Mouse (Mus musculus): Measurements from ENCODE around the gene Rab7b. TPM values are rescaled to one million over a fixed set of nuclear protein-coding genes. Genes with fewer than 3 reads are reported as not detected.
A peak's percentile ranks its signal among the peaks of the same experiment; 100 is the strongest.

Rab7b gene
- polyA plus RNA-seq, 1 experiment from 2014 or later, result 3.0 TPM

DNA sequence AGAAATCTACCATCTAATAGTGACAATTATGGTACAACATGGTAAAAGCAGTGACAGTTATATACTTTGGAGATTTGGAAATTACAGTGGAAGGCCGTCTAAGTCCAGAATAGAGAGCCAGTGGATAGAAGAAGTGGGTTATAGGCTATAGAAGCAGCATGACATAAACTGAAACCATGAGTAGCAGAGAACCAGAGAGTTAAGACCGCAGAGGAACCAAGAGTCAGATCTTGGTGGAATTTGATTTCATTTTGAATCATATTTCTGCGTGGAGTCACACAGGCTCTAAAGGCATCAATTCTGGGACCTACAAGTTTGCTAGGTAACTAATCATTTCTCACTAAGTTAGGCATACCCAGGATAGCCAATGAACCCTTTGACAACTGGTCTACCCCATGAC is 10.3 kb downstream of the Rab7b start:
- no peak for ATAC-seq (ENCODE audit: borderline replicate concordance, extremely low read depth, low FRiP score, low TSS enrichment)
- Histone ChIP-seq H3K9ac (no peak overlapping the region), H3K36me3 (no peaks in the 10 kb centered on the region), H3K9me3 (no peaks in the 10 kb centered on the region), H3K4me3 (no peak overlapping the region), H3K27me3 (no peaks in the 10 kb centered on the region), H3K4me1 (no peaks in the 10 kb centered on the region), H3K4me2 (no peak overlapping the region), H3K27ac (no peak overlapping the region)
- 84% methylated on average over 3 of the region's 3 CpGs for WGBS

DNA sequence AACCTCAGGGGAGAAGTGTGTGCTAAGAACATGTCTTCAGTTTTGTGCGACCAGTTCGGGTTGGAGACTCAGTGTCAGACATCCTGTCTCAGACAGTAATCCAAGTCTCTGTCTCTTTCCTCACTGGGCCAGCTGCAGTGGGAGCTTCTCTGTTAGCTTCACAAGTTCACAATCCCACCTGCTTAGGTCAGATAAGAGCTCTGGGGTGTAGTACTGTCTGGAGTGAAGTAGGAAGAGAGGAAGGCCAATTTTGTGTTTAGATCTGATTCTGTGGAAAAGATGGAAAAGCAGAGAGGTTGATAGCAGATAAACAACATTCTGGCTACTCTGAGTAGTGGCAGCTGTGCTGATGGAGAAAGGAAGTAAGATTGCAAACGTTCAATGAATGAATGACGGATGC is 11.1 kb downstream of the Rab7b start:
- 39% methylated on average over 4 of the region's 4 CpGs for WGBS
- no peak for ATAC-seq (ENCODE audit: borderline replicate concordance, extremely low read depth, low FRiP score, low TSS enrichment)

DNA sequence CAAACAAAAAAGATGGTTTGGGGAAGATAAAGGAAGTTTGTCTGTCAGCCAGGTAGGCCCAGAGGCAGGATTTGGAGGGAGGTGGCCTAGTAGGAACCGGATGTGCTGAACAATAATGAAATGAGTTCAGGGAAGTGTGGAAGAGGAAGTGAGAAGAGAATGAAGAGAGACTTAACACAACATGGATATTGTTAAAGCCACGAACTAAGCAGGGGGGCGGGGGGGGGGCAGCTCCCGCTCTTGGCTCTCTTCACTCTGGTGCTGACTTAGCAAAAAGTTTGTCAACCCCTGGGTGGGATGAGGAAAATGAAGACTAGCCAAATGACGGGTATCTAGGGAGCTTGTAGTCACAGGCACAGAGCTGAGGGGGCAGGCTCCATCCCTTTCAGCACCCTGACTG is 12.0 kb downstream of the Rab7b start:
- no peak overlapping the region for H3K4me2 ChIP-seq
- H3K27ac ChIP-seq, result no peak overlapping the region
- H3K4me3 ChIP-seq, result no peak overlapping the region
- no peak overlapping the region for H3K9ac ChIP-seq
- no peaks in the 10 kb centered on the region for H3K4me1 ChIP-seq
- 60% methylated on average over 5 of the region's 5 CpGs for WGBS
- H3K36me3 ChIP-seq, result no peaks in the 10 kb centered on the region
- ATAC-seq (ENCODE audit: borderline replicate concordance, extremely low read depth, low FRiP score, low TSS enrichment), result no peak
- H3K9me3 ChIP-seq, result no peaks in the 10 kb centered on the region
- no peaks in the 10 kb centered on the region for H3K27me3 ChIP-seq

More for the DNA sequence above, 11.1 kb downstream of the Rab7b start:
- Histone ChIP-seq H3K4me1 (no peaks in the 10 kb centered on the region), H3K27ac (no peak overlapping the region), H3K4me2 (no peak overlapping the region), H3K9ac (no peak overlapping the region), H3K36me3 (no peaks in the 10 kb centered on the region), H3K27me3 (no peaks in the 10 kb centered on the region), H3K9me3 (no peaks in the 10 kb centered on the region), H3K4me3 (no peak overlapping the region)

DNA sequence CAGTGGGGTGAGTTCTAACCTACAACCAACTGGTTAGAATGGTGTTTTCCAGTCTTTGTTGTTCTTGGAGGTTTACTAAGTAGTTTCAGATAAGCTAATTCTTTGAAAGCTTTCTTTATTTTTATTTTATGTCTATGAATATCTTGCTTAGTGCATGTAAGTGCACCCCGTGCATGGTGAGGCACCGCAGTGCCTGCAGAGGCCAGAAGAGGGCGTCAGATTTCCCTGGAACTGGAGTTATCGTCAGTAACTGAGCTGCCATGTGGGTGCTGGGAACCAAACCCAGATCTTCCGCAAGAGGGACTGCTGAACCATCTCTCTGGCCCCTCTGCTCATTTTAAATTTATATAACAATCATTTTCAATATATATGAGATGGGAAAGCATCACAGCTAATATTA is 12.9 kb downstream of the Rab7b start:
- Histone ChIP-seq H3K27me3 (no peaks in the 10 kb centered on the region), H3K4me3 (no peak overlapping the region), H3K4me1 (no peaks in the 10 kb centered on the region), H3K9ac (no peak overlapping the region), H3K36me3 (no peaks in the 10 kb centered on the region), H3K9me3 (no peaks in the 10 kb centered on the region), H3K27ac (no peak overlapping the region), H3K4me2 (no peak overlapping the region)
- no peak for ATAC-seq (ENCODE audit: borderline replicate concordance, extremely low read depth, low FRiP score, low TSS enrichment)
- WGBS, result 76% methylated on average over 5 of the region's 5 CpGs

DNA sequence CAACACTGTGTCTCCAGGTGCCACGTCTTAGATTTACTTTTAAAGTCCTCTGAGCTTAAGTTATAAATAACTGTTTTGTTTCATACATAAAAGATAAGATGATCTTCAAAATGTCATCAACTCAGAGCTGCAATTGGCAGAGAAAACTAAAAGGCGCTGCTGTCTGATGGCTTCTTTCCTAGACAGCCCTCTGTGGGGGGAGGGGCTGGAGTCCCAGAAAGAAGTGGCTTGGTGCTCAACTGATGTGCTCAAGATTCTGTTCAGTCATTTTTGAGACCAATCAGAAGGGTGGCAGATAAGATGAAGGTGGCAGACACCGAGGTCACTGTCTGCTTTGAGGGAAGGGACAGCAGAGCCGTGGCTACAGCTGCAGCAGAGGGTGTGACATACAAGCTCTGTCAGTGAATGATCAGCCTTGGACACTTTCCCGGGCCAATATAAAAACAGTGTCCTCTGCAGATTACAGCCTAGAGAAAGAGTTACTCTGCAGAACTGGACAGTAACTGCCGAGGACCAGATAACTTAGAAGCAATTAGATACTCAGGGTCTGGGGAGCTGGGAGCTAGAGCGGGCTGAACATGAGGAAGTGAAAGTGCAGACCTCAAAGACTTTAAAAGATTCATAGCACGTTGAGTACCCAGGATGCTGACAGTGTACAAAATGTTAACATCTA is 13.7 kb downstream of the Rab7b start:
- Histone ChIP-seq H3K27me3 (no peaks in the 10 kb centered on the region), H3K4me2 (no peak overlapping the region), H3K4me3 (no peak overlapping the region), H3K9ac (no peak overlapping the region), H3K4me1 (no peaks in the 10 kb centered on the region), H3K9me3 (no peaks in the 10 kb centered on the region), H3K27ac (no peak overlapping the region), H3K36me3 (no peaks in the 10 kb centered on the region)
- WGBS, result 32% methylated on average over 8 of the region's 8 CpGs
- peak; percentile 56; the same call in 1 of the 2 replicates for ATAC-seq (ENCODE audit: borderline replicate concordance, extremely low read depth, low FRiP score, low TSS enrichment)

DNA sequence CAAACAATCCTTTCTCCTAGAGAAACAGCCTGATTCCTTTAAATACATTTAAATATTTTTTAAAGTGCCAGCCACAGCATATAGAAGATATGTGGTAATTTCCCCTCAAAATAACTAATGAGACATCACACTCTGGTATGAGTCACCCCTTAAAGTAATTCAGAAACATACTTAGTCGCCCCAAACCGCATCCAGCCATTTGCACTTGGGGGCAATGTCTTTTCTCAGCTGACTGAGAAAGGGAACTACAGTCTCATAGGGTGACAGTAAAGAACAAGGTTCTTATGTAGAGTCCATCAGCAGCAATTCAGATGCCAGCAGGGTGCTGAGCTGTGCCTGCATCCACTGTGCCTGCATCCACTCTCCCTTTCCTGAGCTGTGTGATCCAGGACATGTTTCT is 15.0 kb downstream of the Rab7b start:
- Histone ChIP-seq H3K4me3 (no peak overlapping the region), H3K9me3 (no peaks in the 10 kb centered on the region), H3K4me2 (no peak overlapping the region), H3K27ac (no peak overlapping the region), H3K4me1 (no peaks in the 10 kb centered on the region), H3K27me3 (no peaks in the 10 kb centered on the region), H3K36me3 (no peaks in the 10 kb centered on the region), H3K9ac (no peak overlapping the region)
- WGBS, result 83% methylated on average over 2 of the region's 2 CpGs
- ATAC-seq (ENCODE audit: borderline replicate concordance, extremely low read depth, low FRiP score, low TSS enrichment), result no peak

DNA sequence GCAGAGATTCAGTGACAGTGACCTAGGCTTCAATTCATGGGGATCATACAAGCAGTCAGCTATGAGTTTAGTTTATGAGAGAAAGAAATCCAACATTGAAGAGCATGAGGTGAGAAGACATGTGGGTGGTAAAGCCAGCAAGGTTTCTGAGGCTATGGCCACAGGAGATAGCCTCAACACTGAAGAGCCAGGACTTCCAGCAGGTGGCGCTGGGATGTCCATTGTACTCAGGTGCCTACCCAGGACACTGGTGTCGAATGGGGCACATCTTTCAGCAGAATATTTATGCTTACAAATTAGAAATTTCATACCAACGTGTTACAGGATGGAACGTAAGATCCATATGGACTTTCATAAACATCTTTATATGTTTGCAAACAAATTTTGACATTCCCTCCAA is 19.8 kb downstream of the Rab7b start:
- H3K4me3 ChIP-seq, result no peak overlapping the region
- H3K9ac ChIP-seq, result no peak overlapping the region
- H3K36me3 ChIP-seq, result no peaks in the 10 kb centered on the region
- no peak for ATAC-seq (ENCODE audit: borderline replicate concordance, extremely low read depth, low FRiP score, low TSS enrichment)
- WGBS, result 11% methylated on average over 4 of the region's 4 CpGs
- H3K27me3 ChIP-seq, result no peaks in the 10 kb centered on the region
- no peaks in the 10 kb centered on the region for H3K9me3 ChIP-seq
- H3K27ac ChIP-seq, result no peak overlapping the region
- H3K4me1 ChIP-seq, result no peaks in the 10 kb centered on the region
- no peak overlapping the region for H3K4me2 ChIP-seq

DNA sequence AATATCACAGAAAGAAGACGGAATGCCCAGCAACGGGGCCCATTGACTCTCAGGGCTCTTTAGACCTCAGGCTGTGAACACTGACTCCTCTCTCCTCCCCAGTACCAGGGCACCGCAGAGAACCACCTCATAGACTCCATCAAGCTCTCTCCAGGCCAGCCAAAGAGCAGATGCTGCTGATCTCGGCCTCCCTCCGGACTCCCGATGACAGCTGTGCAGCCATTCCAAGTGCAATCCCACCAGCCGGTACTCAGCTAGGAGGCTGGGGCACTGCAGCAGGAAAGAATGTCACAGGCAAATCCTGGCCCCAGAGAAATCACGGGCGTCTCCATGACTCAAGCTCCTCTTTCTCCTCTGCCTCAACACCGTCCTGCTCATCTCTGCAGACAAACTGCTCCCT is 23.0 kb downstream of the Rab7b start:
- Histone ChIP-seq H3K9ac (no peak overlapping the region), H3K27me3 (no peaks in the 10 kb centered on the region), H3K4me2 (no peak overlapping the region), H3K4me1 (peaks cover 8% of the 10 kb centered on the region; the same call in 1 of the 2 replicates), H3K36me3 (no peaks in the 10 kb centered on the region), H3K9me3 (no peaks in the 10 kb centered on the region), H3K4me3 (no peak overlapping the region), H3K27ac (no peak overlapping the region)
- ATAC-seq (ENCODE audit: borderline replicate concordance, extremely low read depth, low FRiP score, low TSS enrichment), result no peak
- WGBS, result 80% methylated on average over 10 of the region's 10 CpGs

DNA sequence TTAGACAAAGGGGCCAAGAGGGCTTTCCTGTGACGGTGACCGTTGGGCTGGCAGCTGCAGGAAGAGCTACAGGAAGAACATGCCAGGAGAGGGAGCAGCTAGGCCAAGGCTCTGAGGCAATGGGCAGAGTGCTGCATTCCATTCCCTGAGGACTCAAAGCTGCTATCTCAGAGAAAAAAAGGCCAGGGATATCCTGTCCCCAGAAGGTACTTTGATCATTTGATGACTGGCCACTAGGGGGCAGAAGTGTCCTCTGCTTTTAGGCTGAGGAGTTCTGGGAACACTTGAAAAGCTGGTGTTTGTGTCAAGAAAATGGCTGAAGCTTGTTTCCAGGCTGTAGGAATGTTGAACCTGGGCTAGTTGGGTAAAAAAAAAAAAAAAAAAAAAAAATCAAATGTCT is 23.9 kb downstream of the Rab7b start:
- ATAC-seq (ENCODE audit: borderline replicate concordance, extremely low read depth, low FRiP score, low TSS enrichment), result peak; percentile 51; the same call in 1 of the 2 replicates
- WGBS, result 6% methylated on average over 2 of the region's 2 CpGs

DNA sequence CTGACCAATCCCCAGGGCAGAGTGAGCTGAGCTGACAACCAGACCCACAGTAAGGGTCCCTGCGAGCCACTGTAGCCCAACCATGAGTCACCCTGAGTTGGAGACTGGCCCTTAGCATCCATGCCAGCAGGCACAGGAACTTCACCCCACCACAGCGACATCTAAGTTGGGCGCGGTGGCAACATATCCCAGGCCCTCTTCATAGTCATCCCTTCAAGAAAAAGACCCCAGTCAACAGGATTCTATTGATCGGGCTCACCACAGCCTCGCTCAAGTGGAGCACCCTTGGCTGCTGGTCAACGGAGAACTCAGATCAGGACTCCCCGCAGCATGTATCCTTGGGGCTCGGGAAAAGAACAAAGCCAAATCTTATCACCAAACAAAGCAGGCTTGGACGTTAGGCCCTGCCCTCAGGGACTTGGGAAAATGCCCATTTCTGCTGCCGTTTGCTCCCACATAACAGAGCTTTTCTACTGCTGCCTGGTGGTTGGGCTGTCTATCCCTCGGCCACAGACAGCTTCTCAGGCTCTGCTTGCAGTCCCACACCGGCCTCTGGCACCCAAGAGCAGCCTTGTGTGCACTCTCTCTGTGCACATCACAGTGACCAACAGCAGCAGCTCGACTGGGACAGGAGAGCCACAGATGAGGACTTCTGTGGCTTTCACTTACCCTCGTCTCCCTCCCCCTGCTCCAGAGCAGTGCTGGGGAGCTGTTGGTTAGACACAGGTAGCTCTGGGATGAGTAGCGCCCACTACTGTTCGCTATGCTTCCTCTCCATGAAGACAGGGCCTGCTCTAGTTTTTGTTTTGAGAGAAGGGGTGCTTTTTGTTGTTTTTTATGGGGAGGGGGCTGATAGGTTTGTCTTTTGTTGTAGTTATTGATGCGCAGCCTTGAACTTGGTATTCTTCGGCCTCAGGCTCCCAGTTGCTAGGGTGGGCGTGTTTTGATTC is 26.2 kb downstream of the Rab7b start:
- WGBS, result 65% methylated on average over 20 of the region's 20 CpGs
- no peaks in the 10 kb centered on the region for H3K9me3 ChIP-seq
- no peaks in the 10 kb centered on the region for H3K36me3 ChIP-seq
- H3K27me3 ChIP-seq, result no peaks in the 10 kb centered on the region
- no peak overlapping the region for H3K4me2 ChIP-seq
- H3K27ac ChIP-seq, result no peak overlapping the region
- H3K9ac ChIP-seq, result no peak overlapping the region
- H3K4me1 ChIP-seq, result peaks cover 8% of the 10 kb centered on the region; the same call in 1 of the 2 replicates
- H3K4me3 ChIP-seq, result no peak overlapping the region
- no peak for ATAC-seq (ENCODE audit: borderline replicate concordance, extremely low read depth, low FRiP score, low TSS enrichment)

More for the DNA sequence above, 23.9 kb downstream of the Rab7b start:
- Histone ChIP-seq H3K9me3 (no peaks in the 10 kb centered on the region), H3K4me3 (no peak overlapping the region), H3K9ac (no peak overlapping the region), H3K4me1 (peaks cover 8% of the 10 kb centered on the region; the same call in 1 of the 2 replicates), H3K4me2 (no peak overlapping the region), H3K27me3 (no peaks in the 10 kb centered on the region), H3K36me3 (no peaks in the 10 kb centered on the region), H3K27ac (no peak overlapping the region)

DNA sequence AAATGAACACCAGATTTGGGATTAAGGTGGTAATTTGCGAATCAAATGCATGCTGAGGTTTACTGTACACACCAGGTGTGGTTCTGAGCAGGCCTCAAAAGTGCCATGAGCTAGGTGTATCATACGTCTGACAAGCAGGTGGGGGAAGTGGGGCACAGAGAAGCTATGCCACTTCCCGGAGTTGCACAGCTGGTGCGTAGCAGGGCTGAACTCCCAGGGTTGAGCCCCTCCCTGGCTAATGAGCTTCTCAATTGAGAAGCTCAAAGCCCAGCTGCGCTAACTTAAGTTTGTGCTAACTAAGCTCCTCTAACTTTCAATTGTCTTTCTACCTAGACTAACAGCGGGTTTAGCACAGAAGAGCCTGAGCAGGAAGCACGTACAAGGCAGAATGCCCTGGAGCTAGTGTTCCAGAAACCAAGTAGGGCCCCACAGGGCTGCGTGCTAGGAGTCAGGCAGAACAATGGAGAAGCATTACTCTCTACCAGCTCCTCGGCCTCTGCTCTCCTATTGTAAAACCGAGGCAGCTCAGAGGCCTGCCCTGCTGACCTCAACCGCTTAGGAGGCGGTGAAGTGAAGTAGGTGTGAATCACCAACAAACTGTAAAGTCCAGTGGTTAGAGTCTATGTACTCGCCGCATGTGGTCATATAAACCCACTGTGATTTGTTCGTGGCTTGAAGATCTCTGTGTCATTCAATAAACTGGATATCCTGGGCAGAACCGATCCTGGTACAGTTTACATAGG is 30.6 kb downstream of the Rab7b start:
- Histone ChIP-seq H3K9me3 (no peaks in the 10 kb centered on the region), H3K27ac (no peak overlapping the region), H3K27me3 (no peaks in the 10 kb centered on the region), H3K4me2 (no peak overlapping the region), H3K4me3 (no peak overlapping the region), H3K36me3 (no peaks in the 10 kb centered on the region), H3K9ac (no peak overlapping the region), H3K4me1 (peaks cover 8% of the 10 kb centered on the region; the same call in 1 of the 2 replicates)
- 74% methylated on average over 16 of the region's 16 CpGs for WGBS
- ATAC-seq (ENCODE audit: borderline replicate concordance, extremely low read depth, low FRiP score, low TSS enrichment), result no peak
